Mouse (Mus musculus): ENCODE measurements around the gene Mettl26.

Gene Mettl26

DNA sequence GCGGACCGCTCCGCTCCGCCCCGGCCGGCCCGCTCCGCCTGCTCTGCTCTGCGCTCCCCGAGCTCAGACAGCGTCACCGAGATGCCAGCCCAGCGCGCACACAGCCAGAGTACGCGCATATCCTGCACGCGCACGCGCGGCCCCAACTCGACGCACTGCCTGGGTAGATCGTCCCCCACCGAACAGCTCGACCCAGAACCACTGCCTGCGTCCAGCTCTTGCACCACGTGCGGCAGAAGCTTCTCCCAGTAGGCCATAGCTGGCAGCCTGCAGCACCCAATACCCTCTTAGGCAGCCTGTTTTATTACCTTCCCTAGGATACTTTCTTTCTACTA, 37.8 kb upstream of the Mettl26 start, which contains the start of gene Rhbdl1:
Gene Rhbdl1, minus strand, starts transcription at position 220 of the 335 bp plus-strand sequence.
- no peak for DNase-seq (ENCODE audit: low read depth)

DNA sequence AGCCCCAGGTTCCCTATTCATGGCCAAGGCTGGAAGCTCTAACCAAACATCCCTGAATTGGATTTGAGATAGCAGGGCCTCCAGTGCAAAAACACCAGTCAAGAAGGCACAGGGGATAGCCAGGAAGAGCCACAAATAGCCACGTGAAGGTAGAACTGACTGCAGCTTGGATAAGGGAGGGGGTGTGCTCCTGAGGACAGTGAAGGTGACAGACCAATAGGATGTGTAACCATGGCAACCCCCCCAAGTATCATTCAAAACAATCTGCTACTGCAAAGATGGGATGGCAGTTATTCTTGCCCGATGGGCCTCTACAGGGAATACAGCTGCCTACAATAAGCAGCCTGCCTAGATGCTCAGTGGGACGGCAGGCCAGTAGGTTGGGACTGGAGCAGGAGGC, 37.3 kb upstream of the Mettl26 start:
- no peak for DNase-seq (ENCODE audit: low read depth)

DNA sequence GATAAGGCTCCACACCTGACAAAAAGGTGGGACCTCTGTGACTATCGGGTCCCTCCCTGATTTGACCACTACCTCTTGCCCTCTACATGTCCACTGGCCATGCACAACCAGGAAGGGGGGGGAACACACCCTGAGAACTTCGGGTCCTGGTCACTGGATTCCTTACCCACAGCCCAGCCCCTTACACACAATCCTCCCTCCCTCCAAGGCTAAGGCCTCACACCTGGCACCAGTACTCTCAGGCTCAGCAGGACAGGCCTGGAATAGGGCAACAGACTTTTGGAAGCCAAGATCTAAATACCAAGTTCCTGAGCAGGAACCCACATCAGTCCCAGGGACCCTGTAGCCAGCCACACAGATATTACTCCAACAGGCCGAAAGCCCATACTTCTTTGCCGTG, 36.0 kb upstream of the Mettl26 start:
- DNase-seq (ENCODE audit: low read depth), result no peak

DNA sequence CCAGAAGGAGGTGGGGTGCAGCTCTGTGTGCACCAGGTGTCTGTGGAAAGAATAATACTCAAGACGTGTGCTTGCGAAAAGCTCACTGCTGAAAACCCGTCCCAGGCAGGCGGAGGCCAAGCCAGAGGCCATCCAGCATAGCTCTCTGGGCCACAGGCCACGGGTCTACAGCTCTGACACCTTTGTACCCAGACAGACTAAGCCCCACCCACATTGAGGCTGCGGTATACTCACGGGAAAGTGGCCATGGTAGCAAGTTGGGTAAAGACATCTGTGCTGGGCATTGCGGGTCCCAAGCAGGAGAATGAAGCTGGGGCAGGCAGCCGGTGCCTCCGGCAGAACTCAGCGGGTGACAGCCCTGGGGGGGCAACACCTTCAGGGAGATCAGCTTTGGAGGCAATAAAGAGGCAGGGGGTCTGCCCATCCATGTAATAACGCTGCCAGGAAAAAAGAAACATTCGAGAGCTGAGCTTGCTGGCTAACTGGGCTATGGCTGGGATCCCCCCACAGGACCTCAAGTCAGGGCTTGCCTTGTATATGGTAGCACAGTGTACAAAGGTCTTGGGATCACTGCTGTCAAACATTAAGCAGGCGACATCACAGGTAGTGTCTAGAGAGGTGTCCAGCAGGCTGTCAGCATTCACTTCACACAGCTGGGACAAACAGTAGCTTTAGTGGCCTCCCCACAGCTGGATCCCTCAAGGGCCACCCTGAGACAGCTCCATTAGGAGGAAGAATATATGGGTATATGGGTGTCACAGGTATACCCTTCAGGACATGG, 35.2 kb upstream of the Mettl26 start:
- no peak for DNase-seq (ENCODE audit: low read depth)

DNA sequence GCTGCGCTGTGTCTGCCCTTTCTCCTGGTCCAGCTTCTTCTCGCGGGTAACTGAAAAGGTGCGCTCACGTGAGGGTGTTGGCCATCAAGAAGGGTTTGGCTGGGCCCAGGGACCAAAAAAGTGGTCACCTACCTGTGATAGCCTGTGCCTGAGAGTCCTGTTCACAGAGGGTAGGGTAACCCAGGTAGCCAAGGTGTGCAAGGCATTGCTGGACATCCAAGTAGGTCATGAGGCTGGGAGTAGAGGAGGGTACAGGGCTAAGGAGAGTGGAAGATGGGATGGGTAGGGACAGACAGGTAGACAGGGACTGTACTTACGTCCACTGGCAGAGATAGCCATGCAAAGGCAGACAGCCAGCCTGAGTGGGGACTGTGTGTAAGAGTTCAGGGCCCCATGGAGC, 34.4 kb upstream of the Mettl26 start:
- DNase-seq (ENCODE audit: low read depth), result no peak

DNA sequence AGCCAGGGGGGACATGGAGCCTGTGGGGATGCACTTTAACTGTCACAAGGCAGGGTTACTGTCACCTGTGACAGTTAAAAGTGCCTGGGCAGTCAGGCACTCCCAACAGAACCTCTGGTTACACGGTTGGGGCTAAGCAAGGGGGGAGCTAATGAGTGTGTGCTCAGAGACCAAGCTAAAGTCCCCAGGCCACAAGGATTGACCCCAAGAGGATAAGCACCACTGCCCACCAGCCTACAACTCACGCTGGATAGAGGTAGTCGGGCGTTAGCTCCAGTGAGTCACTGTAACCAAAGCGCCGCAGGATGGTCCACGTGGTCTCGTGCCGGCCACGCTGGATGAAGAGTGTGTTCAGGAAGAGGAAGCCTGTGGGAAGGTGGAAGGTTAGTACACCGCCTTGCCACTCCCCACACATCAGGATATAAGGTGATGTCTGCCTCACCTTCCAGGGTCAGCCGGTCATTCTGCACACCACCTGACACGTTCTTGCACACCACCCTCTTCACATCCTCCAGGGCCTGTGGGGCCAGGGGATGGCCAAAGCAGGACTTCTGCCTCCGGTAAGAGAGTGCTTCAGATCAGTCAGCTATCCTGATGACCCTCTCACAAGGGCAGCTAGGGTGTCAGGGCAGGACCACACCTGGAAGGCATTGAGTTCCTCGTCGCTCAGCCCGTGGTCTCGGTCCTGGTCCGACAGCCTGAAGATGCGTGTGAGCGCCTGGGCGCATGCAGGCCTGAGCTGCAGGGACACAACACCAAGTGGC, 33.6 kb upstream of the Mettl26 start, which contains the start of gene Gm20683:
Gene Gm20683, minus strand, starts transcription at position 647 of the 764 bp plus-strand sequence.
- DNase-seq (ENCODE audit: low read depth), result no peak

DNA sequence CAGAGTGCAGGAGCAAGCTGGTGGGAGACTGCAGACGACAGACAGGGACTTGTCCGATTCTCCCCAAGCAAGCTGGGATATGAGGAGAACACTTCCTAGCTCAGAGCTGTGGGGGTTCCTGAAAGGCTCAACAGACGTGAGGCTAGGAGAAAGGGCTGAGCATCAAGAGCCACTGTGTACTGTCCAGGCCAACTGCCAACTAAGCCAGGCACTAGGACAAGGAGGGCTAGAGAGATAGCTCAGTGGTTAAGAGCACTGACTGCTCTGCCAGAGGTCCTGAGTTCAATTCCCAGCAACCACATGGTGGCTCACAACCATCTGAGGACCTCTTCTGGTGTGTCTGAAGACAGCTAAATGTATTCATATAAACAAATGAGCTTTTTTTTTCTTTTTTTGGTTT, 32.4 kb upstream of the Mettl26 start:
- no peak for DNase-seq (ENCODE audit: low read depth)

DNA sequence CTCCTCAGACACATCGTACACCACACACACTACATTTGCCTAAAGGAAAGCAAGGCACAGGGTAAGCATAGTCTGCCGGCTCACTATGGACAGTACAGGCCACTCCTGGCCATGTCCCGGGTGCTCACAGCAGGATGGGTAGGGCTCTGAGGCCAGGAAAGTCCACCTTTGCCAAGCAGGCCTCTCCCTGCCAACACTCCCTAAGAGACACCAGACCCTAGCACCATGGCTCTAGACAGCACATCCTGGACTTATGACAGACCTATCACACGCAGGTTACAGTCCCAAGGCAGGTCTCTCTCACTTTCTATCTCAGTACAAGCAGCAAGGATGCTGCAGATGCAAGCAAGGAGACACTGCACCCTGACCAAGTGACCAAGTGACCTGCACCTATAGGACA, 31.8 kb upstream of the Mettl26 start:
- no peak for DNase-seq (ENCODE audit: low read depth)

DNA sequence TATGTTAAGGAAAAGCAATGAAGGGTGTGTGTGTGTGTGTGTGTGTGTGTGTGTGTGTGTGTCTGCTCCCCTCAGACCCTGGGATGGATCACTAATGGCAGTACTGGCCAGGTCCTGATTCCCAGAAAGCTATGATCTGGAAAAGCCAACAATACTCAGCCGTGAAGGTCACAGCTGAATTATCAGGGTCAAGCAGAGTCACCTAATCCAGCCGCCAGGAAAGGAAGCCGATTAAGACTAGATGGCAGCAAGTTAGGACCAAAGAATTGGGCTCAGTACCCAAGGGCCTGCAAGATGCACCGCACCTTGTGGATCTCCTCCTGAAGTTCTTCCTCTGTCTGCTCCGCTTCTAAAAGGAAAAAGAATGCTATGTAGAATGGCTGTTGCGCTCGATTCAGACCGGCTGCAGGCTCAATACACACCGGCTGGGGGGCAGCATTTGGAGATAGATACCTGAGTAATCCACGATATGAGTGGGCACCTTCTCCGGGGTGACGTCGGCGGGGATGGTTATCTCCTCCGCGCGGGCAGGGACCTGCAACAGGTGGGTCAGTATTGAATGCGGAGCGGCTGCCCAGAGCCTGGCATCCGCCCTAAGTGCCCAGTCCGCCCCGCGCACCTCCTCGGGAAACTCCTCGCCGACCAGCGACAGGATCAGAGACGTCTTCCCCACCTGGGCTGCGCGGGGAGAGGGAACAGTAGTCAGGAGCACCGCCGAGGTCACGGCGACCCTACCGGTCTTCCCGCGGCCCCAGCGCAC, 31.1 kb upstream of the Mettl26 start:
- DNase-seq (ENCODE audit: low read depth), result no peak

DNA sequence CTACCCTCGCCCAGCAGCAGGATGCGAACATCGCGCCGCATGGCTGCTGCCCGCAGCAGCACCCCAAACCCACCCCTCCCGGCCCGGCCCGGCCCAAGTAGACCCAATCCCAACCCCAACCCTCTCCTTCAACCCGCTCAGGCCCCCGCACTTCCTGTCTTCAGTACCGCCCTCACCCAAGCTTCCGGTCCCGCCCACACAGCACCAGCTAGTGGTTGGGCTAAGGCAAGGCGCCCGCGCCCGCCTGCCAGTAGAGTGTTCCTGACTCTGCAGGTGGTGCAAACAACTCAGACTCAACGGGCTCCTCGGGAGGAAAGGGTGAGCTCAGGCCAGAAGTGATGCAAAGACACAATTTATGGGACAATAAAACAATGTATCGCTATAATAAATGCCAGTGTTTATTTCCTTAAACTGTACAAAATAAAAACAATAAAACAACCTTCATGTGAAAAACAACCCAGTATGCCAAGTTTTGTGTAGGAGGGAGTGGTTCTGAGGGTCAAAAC, 30.4 kb upstream of the Mettl26 start, which contains the start of gene Rhot2:
Gene Rhot2, minus strand, starts transcription at position 456 of the 506 bp plus-strand sequence.
- DNase-seq (ENCODE audit: low read depth), result peak; percentile 78

DNA sequence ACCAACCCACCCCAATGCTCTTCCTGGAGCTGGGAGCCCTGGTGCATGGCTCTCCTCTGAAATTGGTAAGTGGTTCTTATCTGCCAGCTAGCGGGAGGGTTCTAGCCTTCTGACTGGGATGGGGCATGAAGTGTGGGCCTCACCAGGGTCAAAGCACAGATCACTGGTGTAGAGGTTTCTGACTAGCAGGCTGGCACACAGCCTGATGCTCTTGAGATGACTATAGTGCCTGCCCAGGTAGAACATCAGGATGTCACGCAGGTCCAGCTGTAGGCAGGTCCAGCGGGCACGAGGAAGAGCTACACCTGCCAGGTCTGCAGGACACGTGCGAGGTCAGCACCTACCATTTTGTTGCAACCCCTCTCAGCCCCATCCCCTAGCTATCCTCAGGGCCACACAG, 14.6 kb upstream of the Mettl26 start:
- DNase-seq (ENCODE audit: low read depth), result no peak

DNA sequence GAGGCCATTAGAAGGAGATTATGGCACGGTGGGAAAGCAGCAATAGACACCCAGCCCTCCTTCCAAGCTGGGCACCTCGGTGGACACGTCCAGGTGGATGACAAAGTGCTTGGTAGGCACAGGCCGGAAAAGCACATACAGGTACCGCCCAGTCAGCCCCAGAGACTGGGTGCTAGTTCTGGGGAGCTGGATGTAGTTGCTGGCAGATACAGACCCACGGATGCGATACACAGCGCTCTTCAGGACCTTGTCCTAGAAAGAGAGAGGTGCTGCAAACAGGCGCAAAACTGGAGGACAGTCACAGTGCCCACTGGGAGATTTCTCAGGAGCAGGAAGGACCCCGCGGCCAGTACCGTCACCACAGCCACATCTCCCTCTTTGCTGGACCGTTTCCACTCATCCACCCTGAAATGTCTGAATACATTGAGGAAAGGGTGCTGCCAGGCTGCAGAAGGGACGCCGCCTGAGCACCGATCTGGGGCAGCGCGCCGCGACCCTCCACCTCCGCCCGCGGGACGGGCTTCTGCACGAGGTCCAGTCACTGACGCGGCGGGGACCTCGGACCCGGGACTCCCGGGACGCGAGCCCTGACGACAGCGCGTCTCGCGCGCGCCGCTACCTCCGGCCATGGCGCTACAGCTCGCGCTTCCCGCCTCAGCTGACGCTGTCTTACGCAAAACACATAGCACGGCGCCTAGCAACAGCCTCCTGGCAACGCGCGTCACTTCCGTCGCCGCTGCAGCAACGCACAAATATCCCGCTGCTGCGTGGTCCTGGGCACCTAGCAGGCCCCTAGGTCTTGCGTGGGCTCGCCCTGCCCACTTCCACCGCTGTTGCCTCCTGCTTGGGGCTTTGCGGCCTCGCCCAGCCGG, 13.8 kb upstream of the Mettl26 start, which contains the start of gene Wdr90:
Gene Wdr90, minus strand, starts transcription at position 670 of the 872 bp plus-strand sequence.
- DNase-seq (ENCODE audit: low read depth), result peak; percentile 86

DNA sequence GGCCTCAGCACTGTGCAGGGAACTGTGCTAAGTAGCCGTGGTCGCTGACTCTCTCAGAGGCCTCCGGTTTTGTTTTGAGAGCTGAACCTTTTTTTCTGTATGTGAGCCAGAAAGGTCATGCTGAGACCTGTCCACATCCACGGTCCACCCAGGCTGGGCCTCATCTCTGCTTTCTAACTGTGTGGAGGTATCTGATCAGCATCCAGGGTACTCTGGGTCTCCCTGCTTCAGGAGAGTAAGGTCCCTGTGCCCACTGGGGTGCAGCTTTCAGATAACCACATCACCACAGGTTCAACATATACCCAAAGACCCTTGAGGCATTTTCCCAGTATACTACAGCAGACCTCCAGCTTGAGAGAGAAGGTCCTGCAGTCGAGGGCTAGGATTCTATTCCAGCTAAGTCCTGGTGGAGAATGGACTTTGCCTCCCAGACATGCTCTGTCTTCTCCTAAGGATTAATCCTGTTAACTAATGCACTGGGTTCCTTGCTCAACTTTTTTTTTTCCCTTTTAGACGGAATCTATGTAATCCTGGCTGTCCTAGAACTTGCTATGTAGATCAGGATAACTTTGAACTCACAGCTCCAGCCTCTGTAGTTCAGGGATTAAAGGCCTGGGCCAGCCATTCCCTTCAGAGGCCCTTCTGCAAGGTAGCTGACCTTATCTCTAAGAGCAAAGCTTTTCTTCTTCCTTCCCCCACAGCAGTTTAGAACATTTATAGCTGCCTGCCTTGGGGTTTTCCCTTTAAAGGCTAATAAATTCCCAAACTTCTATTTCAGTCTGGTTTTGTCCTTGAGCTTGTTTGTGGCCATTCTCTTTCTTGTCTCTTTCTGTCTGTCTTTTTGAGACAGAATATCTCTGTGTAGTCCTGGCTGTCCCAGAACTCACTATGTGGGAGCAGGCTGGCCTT, 12.9 kb upstream of the Mettl26 start:
- no peak for DNase-seq (ENCODE audit: low read depth)

DNA sequence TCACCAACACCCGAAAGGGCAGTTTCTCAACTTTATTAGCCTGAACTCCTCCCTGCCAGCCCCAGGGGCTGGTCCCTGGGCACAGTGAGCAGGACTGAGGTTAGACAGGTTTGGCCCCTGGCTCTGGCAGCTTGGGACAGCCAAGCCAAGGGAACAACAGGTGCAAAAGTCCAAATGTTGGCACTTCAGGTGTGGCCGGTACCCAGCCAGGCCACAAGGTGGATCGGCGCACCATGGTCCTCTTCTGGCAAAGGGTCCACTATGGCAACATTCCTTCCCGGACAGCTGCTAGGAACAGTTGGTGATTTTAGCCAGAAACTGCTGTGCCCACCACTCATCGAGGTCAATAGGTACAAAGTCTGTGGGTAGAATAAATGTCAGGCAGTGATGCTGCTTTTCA, 11.2 kb upstream of the Mettl26 start:
- DNase-seq (ENCODE audit: low read depth), result no peak

DNA sequence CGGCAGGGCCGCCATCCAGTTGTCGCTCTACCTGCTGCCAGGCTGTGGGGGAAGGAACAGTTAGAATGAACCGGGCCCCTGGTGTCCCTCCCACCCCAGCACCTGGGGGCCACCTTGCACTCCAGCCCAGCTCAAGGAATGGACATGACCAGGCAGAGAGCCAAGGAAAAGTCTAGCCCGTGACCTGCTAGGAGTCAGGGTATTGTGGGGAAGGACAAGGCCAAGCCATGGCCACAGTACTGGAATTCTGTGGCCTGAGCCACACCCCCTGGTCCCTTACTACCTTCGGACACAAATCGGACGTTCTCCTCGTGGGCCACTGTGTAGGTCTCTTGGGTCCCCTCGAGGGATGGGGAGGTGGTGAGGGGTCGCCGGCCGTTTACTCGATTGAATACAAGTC, 10.6 kb upstream of the Mettl26 start:
- no peak for DNase-seq (ENCODE audit: low read depth)

DNA sequence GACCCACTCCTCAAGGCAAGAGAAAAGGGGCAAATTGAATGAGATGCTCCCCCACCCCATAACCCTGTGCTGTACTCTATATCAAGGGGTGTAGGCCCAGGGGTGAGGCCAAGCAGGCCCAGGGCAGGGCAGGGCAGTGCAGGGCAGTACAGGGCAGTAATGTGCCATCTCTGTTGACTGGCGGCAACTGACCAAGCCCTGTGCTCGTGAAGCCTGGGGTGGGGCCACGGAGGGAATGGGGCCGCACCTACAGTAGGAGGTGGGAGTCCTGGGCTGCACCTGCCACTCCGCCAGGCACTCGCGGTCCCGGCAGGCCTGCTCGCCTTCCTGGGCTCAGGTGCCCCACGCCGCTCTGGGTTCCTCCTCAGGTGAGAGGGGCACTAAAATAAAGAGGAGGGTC, 9.6 kb upstream of the Mettl26 start:
- DNase-seq (ENCODE audit: low read depth), result no peak

DNA sequence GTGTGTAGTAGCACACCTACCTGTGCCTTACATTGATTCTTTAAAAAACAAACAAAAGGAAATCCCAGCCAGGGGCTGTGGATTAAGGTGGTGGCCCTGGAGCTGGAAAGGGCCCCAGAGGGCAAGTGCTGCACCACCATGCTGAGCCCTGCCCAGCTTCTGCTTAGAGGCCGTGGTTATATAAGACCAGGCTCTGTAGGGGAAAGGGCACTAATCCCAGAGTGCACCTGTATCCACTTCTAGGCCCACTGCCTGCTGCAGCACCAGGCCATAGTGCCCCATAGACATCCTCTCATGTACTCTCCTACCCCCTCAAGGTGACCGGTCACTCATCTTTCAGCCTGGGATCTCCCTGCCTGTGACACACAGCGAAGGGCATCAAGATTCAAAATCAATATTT, 8.7 kb upstream of the Mettl26 start:
- no peak for DNase-seq (ENCODE audit: low read depth)

DNA sequence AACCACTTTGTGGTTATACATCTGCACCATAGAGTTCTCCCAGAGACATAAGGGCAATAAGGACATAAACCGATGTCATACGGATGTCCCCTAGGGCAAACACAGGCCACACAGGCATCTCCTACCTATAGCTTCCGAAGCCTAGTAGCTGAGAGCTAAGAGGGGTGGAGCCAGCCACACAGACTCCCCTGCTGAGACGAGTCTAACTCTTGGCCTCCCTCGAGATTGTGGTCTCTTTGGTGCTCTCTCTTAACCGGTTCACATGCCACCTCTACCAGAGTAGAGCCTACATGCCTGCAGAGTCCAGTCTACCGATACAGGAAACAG, 7.4 kb upstream of the Mettl26 start:
- DNase-seq (ENCODE audit: low read depth), result no peak

DNA sequence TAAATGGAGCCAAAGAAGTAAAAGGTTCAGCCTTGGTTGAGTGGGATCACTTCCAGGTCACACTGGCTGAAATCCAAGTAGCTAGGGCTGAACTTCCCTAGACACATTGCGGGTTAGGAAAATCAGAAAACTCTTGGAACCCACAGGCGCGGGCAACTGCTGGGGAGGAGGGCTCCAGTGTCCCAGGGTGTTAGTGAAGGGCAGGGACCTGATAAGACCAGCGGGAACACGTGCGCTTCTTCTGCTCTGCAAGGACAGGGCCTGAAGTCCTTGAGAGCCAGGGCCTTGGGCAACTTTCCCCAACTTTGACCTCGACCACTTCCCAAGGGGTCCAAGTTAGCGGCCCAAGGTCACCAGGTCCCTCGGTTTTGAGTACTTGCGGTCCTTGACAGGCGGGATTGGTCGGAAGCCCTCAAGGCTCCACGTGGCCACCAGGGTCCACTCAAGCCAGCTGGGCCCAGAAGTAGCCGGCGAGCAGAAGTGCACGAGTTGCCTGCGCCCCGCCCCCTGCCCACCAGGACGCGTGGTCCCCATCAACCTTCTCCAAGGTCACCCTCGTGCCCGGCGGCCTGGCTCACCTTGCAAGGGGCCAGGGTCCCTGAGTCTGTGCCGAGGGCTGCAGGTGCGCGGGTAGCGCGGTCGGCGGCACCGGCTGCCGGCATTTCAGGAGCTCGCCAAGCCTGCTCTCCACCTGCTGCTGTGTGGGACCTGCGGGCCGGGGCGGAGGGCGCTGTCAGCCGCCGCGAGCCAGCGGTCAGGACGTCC, 6.9 kb upstream of the Mettl26 start:
- DNase-seq (ENCODE audit: low read depth), result no peak
